Mouse (Mus musculus): ENCODE measurements around the gene Erc1. TPM values are rescaled to one million over a fixed set of nuclear protein-coding genes. Genes with fewer than 3 reads are reported as not detected.

Erc1 gene
- polyA plus RNA-seq, 1 experiment: 3.0 TPM

DNA sequence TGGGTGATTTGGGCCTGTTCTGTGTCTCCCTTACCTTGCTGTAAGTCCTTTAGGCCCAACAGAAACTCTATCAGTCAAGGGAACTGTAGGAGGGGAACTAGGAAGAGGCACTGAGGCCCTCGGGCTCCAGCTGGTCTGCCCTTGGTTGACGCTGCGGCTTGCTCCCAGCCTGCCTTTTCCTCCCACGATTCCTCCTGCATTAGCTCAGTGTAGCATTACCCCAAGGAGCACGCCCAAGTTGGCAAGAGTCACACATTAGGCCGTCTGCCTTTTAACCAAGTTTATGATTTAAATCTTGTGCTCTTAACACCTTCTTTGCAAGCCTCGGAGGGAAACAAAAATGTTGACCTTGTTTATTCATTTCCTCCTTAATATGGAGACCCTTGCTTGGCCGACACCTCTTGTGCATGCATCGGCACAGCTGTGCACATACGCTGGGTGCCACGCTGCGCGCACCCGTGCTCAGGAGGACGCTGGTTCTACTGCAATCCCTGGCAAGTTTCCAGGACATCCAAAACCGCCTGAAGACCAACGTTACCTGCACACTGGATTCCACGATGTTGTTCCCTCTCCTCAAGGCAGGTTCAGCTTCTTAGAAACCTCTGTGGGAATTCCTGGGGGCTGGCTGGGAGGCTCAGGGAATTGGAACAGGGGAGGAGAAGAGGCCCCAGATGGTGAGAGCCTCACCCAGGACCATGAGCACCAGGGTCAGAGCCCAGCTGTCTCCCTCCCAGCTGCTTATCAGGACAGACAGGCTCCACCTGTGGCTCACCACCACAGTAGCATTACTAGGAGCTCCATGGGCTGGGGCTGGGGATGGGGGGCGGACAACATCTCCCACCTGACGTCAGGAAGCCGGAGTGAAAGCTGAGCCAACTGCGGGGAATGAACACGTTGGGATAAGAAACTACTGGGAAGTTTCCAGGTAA lies 282.3 kb downstream of the Erc1 start:
- H3K4me3 ChIP-seq (ENCODE audit: extremely low read depth, insufficient read depth, insufficient read length): no peak overlapping the region
- DNase-seq (ENCODE audit: low read depth in 1 of 2, low spot score in 2 of 2): no peak
- WGBS: 81% methylated on average over 23 of the region's 23 CpGs
- TF ChIP-seq CTCF (IDR thresholded peaks at IDR 0.05; ENCODE audit: extremely low read depth, insufficient read depth, insufficient read length, insufficient replicate concordance) (no peak), POLR2A (IDR thresholded peaks at IDR 0.05; ENCODE audit: low read depth, low read length) (no peak)
- H3K27me3 ChIP-seq (ENCODE audit: control insufficient read depth, insufficient read depth, low read length): no peaks in the 10 kb centered on the region
- no peaks in the 10 kb centered on the region for H3K4me1 ChIP-seq (ENCODE audit: control insufficient read depth, insufficient read depth, insufficient read length)
- no peaks in the 10 kb centered on the region for H3K36me3 ChIP-seq (ENCODE audit: control insufficient read depth, insufficient read depth, low read length)
- no peak overlapping the region for H3K27ac ChIP-seq (ENCODE audit: insufficient read depth, low read length)

DNA sequence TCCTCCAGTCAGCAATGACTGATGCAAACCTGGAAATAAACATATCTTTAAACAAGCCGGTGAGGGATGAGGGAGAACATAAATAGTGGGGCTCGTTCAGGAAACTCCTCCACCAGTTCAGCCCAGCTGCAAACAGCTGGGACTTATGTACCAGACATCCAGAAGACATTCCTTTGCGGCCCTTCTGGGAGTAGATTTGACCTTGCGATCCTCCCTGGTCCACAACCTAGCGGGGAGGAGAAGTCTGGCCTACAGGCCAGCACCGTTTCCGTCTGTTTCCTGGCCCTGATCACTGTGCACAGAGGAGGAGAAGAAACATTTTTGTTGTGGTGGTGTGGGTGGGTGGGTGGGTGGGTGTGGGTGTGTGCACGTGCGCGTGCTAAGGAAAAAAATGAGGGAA lies 285.4 kb downstream of the Erc1 start:
- no peak for TF ChIP-seq CTCF (IDR thresholded peaks at IDR 0.05; ENCODE audit: extremely low read depth, insufficient read depth, insufficient read length, insufficient replicate concordance)
- no peak for TF ChIP-seq POLR2A (IDR thresholded peaks at IDR 0.05; ENCODE audit: low read depth, low read length)
- Histone ChIP-seq H3K27me3 (ENCODE audit: control insufficient read depth, insufficient read depth, low read length) (no peaks in the 10 kb centered on the region), H3K4me3 (ENCODE audit: extremely low read depth, insufficient read depth, insufficient read length) (no peak overlapping the region), H3K36me3 (ENCODE audit: control insufficient read depth, insufficient read depth, low read length) (no peaks in the 10 kb centered on the region), H3K4me1 (ENCODE audit: control insufficient read depth, insufficient read depth, insufficient read length) (no peaks in the 10 kb centered on the region), H3K27ac (ENCODE audit: insufficient read depth, low read length) (no peak overlapping the region)
- WGBS: 77% methylated on average over 10 of the region's 10 CpGs
- DNase-seq (ENCODE audit: low read depth in 1 of 2, low spot score in 2 of 2): no peak

DNA sequence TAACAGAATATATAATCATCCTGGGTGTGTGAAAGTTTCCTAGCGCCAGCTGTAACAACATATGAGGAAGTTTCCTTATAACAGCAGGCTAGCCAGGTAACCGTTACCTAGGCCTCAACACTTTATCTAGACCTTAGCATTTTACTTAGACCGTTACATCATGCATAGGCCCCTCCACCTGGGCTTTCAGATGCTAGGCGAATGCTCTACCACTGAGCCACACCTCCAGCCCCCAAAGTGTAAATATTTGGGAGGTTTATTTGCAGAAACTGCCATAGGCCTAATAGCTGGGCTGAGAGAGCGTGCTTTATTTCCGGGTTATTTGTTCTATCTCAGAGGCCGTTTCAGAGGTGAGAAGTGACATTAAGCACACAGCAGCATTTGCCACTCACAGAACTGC lies 289.1 kb downstream of the Erc1 start:
- Histone ChIP-seq H3K4me1 (ENCODE audit: control insufficient read depth, insufficient read depth, insufficient read length) (no peaks in the 10 kb centered on the region), H3K36me3 (ENCODE audit: control insufficient read depth, insufficient read depth, low read length) (no peaks in the 10 kb centered on the region), H3K27ac (ENCODE audit: insufficient read depth, low read length) (no peak overlapping the region), H3K27me3 (ENCODE audit: control insufficient read depth, insufficient read depth, low read length) (no peaks in the 10 kb centered on the region), H3K4me3 (ENCODE audit: extremely low read depth, insufficient read depth, insufficient read length) (no peak overlapping the region)
- WGBS: 93% methylated on average over 7 of the region's 7 CpGs
- no peak for TF ChIP-seq CTCF (IDR thresholded peaks at IDR 0.05; ENCODE audit: extremely low read depth, insufficient read depth, insufficient read length, insufficient replicate concordance)
- TF ChIP-seq POLR2A (IDR thresholded peaks at IDR 0.05; ENCODE audit: low read depth, low read length): no peak
- DNase-seq (ENCODE audit: low read depth in 1 of 2, low spot score in 2 of 2): no peak

DNA sequence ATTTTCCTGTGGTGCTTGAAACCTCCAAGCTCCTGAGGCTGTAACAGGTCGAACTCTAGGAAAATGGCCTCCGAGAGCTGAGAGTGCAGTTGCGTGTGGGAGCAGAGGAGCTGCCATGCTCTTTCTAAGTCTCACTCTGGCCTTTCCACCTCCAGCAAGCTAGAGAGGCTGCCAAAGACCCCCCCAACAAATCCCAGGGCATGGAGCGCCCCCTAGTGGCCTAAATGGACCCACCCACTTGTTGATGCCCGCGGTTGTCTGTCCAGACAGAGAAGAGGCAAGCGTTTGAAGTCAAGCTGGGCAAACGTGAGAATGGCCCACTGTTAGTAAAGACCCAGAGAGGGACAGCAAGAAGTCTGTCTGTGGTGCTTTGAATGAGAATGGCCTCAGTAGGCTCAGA lies 293.5 kb downstream of the Erc1 start:
- Histone ChIP-seq H3K4me1 (ENCODE audit: control insufficient read depth, insufficient read depth, insufficient read length) (no peaks in the 10 kb centered on the region), H3K27ac (ENCODE audit: insufficient read depth, low read length) (no peak overlapping the region), H3K36me3 (ENCODE audit: control insufficient read depth, insufficient read depth, low read length) (no peaks in the 10 kb centered on the region), H3K4me3 (ENCODE audit: extremely low read depth, insufficient read depth, insufficient read length) (no peak overlapping the region), H3K27me3 (ENCODE audit: control insufficient read depth, insufficient read depth, low read length) (no peaks in the 10 kb centered on the region)
- WGBS: 83% methylated on average over 8 of the region's 8 CpGs
- DNase-seq (ENCODE audit: low read depth in 1 of 2, low spot score in 2 of 2): no peak
- TF ChIP-seq POLR2A (IDR thresholded peaks at IDR 0.05; ENCODE audit: low read depth, low read length): no peak
- TF ChIP-seq CTCF (IDR thresholded peaks at IDR 0.05; ENCODE audit: extremely low read depth, insufficient read depth, insufficient read length, insufficient replicate concordance): no peak

DNA sequence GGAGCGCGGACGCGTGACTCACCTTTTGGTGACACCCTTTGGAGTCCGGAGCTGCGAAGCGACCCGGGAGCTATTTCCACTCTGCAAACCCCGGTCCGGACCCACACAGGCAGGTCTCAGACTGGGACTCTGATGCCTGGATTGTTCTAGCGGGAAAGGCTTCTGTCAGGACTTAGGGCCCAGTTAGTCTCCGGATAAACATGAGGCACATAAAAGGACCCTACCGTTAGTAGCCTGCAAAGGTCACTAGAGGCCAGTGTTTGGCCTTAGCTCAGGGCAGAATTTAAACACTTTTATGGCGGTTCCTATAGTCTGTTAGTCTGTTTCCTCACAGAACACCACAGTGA lies 303.5 kb downstream of the Erc1 start:
- 9% methylated on average over 14 of the region's 14 CpGs for WGBS
- peak overlapping the region; percentile 41; the same call in 1 of the 2 replicates for H3K4me3 ChIP-seq (ENCODE audit: extremely low read depth, insufficient read depth, insufficient read length)
- no peak for DNase-seq (ENCODE audit: low read depth in 1 of 2, low spot score in 2 of 2)
- TF ChIP-seq CTCF (IDR thresholded peaks at IDR 0.05; ENCODE audit: extremely low read depth, insufficient read depth, insufficient read length, insufficient replicate concordance) (no peak), POLR2A (IDR thresholded peaks at IDR 0.05; ENCODE audit: low read depth, low read length) (no peak)
- no peaks in the 10 kb centered on the region for H3K36me3 ChIP-seq (ENCODE audit: control insufficient read depth, insufficient read depth, low read length)
- peaks cover 11% of the 10 kb centered on the region for H3K27me3 ChIP-seq (ENCODE audit: control insufficient read depth, insufficient read depth, low read length)
- H3K4me1 ChIP-seq (ENCODE audit: control insufficient read depth, insufficient read depth, insufficient read length): peaks cover 4% of the 10 kb centered on the region; the same call in 1 of the 2 replicates
- H3K27ac ChIP-seq (ENCODE audit: insufficient read depth, low read length): no peak overlapping the region

DNA sequence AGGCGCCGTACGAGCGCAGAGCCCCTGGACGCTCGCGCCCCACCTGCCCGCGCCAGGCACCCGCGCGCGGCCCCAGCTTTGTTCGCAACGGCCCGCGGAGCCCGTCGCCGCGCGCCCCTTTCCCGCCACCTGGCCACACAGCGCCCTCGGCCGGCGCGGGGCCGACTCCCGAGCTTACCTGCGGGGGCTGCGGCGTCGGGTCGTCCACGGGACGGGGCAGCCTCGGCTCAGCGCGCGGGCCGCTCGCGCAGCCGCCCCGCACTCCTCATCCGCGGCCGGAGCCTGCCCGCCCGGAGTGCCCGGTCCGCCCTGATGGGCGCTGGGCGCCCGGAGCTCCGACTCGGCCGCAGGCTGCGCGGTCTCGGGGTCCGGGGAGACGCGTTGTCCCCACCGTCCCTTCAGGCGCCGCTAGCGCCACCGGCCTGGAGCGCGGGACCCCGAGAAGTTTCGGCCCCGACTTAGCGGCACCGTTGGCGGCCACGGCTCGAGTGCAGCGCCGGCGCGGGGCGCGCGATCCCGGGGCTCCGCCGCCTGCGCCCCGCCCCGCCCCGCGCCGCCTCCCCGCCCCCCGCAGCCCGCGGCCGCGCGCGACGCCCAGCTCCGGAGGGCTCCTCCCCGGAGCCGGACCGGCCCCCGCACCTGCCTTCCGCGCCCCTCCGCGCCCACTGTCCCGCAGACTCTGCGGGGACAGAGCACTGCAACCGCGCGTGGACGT lies 304.0 kb downstream of the Erc1 start, which contains the start of gene Wnt5b:
Wnt5b (minus strand) TSS at position 545 of the 715 bp plus-strand sequence.
- Histone ChIP-seq H3K4me1 (ENCODE audit: control insufficient read depth, insufficient read depth, insufficient read length) (peaks cover 4% of the 10 kb centered on the region; the same call in 1 of the 2 replicates), H3K36me3 (ENCODE audit: control insufficient read depth, insufficient read depth, low read length) (no peaks in the 10 kb centered on the region), H3K27me3 (ENCODE audit: control insufficient read depth, insufficient read depth, low read length) (peaks cover 11% of the 10 kb centered on the region), H3K27ac (ENCODE audit: insufficient read depth, low read length) (no peak within 1 kb of the TSS), H3K4me3 (ENCODE audit: extremely low read depth, insufficient read depth, insufficient read length) (peak within 1 kb of the TSS; percentile 47; the same call in 1 of the 2 replicates)
- WGBS: under 1% methylated on average over 99 of the region's 120 CpGs
- DNase-seq (ENCODE audit: low read depth in 1 of 2, low spot score in 2 of 2): no peak
- TF ChIP-seq CTCF (IDR thresholded peaks at IDR 0.05; ENCODE audit: extremely low read depth, insufficient read depth, insufficient read length, insufficient replicate concordance) (no peak), POLR2A (IDR thresholded peaks at IDR 0.05; ENCODE audit: low read depth, low read length) (no peak)

Data from spleen, adult 2 months (tissue).